Mouse (Mus musculus) olfactory bulb, adult 2 months (tissue): ENCODE results near the gene Celf2.

Experiments
- CTCF ChIP-seq: fragments of 200-500 bp; IDR thresholded peaks from 2 replicates; pipeline ENCODE4 v1.5.1; 2012; ENCODE audit warnings: low read depth, mild to moderate bottlenecking, low read length, moderate library complexity; ENCODE audit not compliant: insufficient read depth
- POLR2A ChIP-seq: fragments of 200-500 bp; IDR thresholded peaks from 2 replicates; pipeline ENCODE4 v1.6.1; 2012; ENCODE audit warnings: mild to moderate bottlenecking, low read depth, low read length, moderate library complexity; ENCODE audit not compliant: insufficient read depth

- TF ChIP-seq CTCF (no peak), POLR2A (no peak)
These were observed 242.2 kb downstream of the Celf2 start for GRCm38 (mm10) chr2:7267166-7267565.
